Mouse (Mus musculus) liver, adult 2 months (tissue): ENCODE measurements around the gene Sf3a1.
A peak's percentile ranks its signal among the peaks of the same experiment; 100 is the strongest.

ENCODE experiments used
- CTCF ChIP-seq: fragments of 200-500 bp; IDR thresholded peaks from 2 replicates; pipeline ENCODE4 v1.5.1; 2011; ENCODE audit warnings: low read depth, low read length, control low read depth
- POLR2A ChIP-seq: fragments of 200-500 bp; IDR thresholded peaks from 2 replicates; pipeline ENCODE4 v1.6.1; 2011; ENCODE audit warnings: low read length, control low read depth; ENCODE audit not compliant: insufficient read depth; ENCODE audit errors: extremely low read depth

GRCm38 (mm10) chr11:4133450-4133849 is 26.7 kb upstream of the Sf3a1 start:
- peak; percentile 59; the same call in 1 of the 2 replicates for TF ChIP-seq CTCF
- no peak for TF ChIP-seq POLR2A
